ENCODE assay signal across 20 mouse cellular contexts in the genomic region with DNA sequence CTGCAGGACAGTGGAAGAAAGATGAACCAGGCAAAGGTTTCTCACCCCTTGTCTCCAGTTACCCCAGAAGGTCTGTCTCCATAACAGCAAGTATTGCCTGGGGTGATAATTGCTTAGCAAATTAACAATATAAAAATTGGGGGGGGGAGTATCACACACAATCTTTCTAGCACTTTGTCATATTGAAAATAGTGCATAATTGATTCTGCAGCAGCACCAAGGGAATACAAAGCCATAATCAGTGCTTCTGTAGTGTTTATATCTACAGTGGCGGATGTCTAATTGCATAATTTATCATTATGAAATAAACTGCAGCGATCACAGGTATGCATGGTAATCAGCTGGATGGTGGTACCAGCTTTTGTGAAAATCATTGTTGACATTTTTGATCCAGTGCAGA.
"Had no signal": no experiment of that assay in that cellular context is flagged by ENCODE, and none has a peak within 500 bp of the region (broad histone marks: within the 10 kb centered on the region; RNA-seq: fewer than 3 reads in every experiment).

No protein-coding gene starts in this region.

- H3K9me3 ChIP-seq: kidney, embryonic 15.5 days; liver, embryonic 13.5 days; midbrain, embryonic 15.5 days; neural tube, embryonic 12.5 days had no signal

- H3K9ac ChIP-seq: kidney, embryonic 15.5 days; liver, embryonic 13.5 days; midbrain, embryonic 15.5 days; neural tube, embryonic 12.5 days had no signal

- H3K4me2 ChIP-seq: kidney, embryonic 15.5 days; liver, embryonic 13.5 days; midbrain, embryonic 15.5 days; neural tube, embryonic 12.5 days had no signal

- H3K36me3 ChIP-seq: kidney, embryonic 15.5 days; liver, embryonic 13.5 days; midbrain, embryonic 15.5 days; neural tube, embryonic 12.5 days had no signal

- DNase-seq: kidney, adult 11 months; kidney, adult 8-10 months; kidney, postnatal 10 days; kidney, postnatal 36 days; layer of hippocampus, postnatal 36 days; liver, embryonic 13.5 days; lung, adult 2 months; lung, postnatal 14 days; lung, postnatal 4 days; right cerebral cortex, adult 18-20 months; right cerebral cortex, postnatal 14 days; right cerebral cortex, postnatal 4 days; thymus, adult 2 months; thymus, postnatal 14 days; thymus, postnatal 4 days had no signal

- ATAC-seq: midbrain, embryonic 15.5 days had no signal

- H3K4me3 ChIP-seq: kidney, embryonic 15.5 days; left cerebral cortex, adult 2 months; liver, embryonic 13.5 days; midbrain, embryonic 15.5 days; neural tube, embryonic 12.5 days had no signal

- H3K27me3 ChIP-seq: kidney, embryonic 15.5 days; liver, embryonic 13.5 days; midbrain, embryonic 15.5 days; neural tube, embryonic 12.5 days had no signal

- H3K27ac ChIP-seq: kidney, embryonic 15.5 days; left cerebral cortex, adult 2 months; liver, embryonic 13.5 days; midbrain, embryonic 15.5 days; neural tube, embryonic 12.5 days; stomach, postnatal 0 days had no signal

- H3K4me1 ChIP-seq: kidney, embryonic 15.5 days; liver, embryonic 13.5 days; midbrain, embryonic 15.5 days; neural tube, embryonic 12.5 days had no signal
